Mouse (Mus musculus) liver, embryonic 15.5 days (tissue): ENCODE results near the gene Tcf7l2. TPM values are rescaled to one million over a fixed set of nuclear protein-coding genes. Genes with fewer than 3 reads are reported as not detected.

Experiments used
- ATAC-seq: fragments of 200-750 bp; cut with Nextera tagmentation; 2 replicates; pipeline ENCODE4 v1.8.0; 2017; ENCODE audit warnings: moderate number of reproducible peaks, mild to moderate bottlenecking, moderate library complexity; ENCODE audit not compliant: insufficient read depth
- H3K27ac ChIP-seq: fragments of 300-500 bp; sonication (generic); replicated peaks from 2 replicates; pipeline ENCODE4 v1.5.1; 2015; ENCODE audit warnings: mild to moderate bottlenecking, inconsistent platforms
- H3K27me3 ChIP-seq: fragments of 300-500 bp; sonication (generic); 2 replicates; pipeline ENCODE4 v1.6.1; 2015; ENCODE audit warnings: mild to moderate bottlenecking, inconsistent platforms
- H3K36me3 ChIP-seq: fragments of 300-500 bp; sonication (generic); replicated peaks from 2 replicates; pipeline ENCODE4 v1.6.1; 2015; ENCODE audit warnings: moderate library complexity, mild to moderate bottlenecking, inconsistent platforms
- H3K4me1 ChIP-seq: fragments of 300-500 bp; sonication (generic); replicated peaks from 2 replicates; pipeline ENCODE4 v1.6.1; 2015; ENCODE audit warnings: inconsistent platforms
- H3K4me2 ChIP-seq: fragments of 300-500 bp; sonication (generic); 2 replicates; pipeline ENCODE4 v1.6.1; 2015; ENCODE audit warnings: moderate library complexity, mild to moderate bottlenecking, inconsistent platforms
- H3K4me3 ChIP-seq: fragments of 300-500 bp; sonication (generic); replicated peaks from 2 replicates; pipeline ENCODE4 v1.5.1; 2015; ENCODE audit warnings: mild to moderate bottlenecking, inconsistent platforms
- H3K9ac ChIP-seq: fragments of 300-500 bp; sonication (generic); 2 replicates; pipeline ENCODE4 v1.6.1; 2015; ENCODE audit warnings: moderate library complexity, mild to moderate bottlenecking, inconsistent platforms
- H3K9me3 ChIP-seq: fragments of 300-500 bp; sonication (generic); replicated peaks from 2 replicates; pipeline ENCODE4 v1.6.1; 2016; ENCODE audit warnings: inconsistent platforms
- WGBS: fragments of 180-500 bp; shearing (Covaris S2); methylation state at CpG from one replicate; pipeline ENCODE4 v1.1.7; 2015; ENCODE audit warnings: mixed read lengths; ENCODE audit not compliant: insufficient replicate concordance; 5-methylcytosine and 5-hydroxymethylcytosine counted together
- polyA plus RNA-seq: library from polyadenylated mRNA; unstranded; fragments of >200 nt; fragmentation: Nextera tagmentation; extraction: Ambion mirVana; gene quantifications from 2 replicates; pipeline ENCODE4 v1.2.1, GENCODE M21; 2015

The Tcf7l2 gene
- polyA plus RNA-seq, 1 experiment from 2014 or later: 19.3 TPM

- no peak overlapping the region for H3K4me3 ChIP-seq
Measured at GRCm38 (mm10) chr19:55886536-55886935, 144.9 kb downstream of the Tcf7l2 start.

GRCm38 (mm10) chr19:55891692-55892183 lies 150.1 kb downstream of the Tcf7l2 start:
- H3K27me3 ChIP-seq: peaks cover 57% of the 10 kb centered on the region
- no peak for ATAC-seq

More at GRCm38 (mm10) chr19:55886536-55886935, 144.9 kb downstream of the Tcf7l2 start:
- no peak overlapping the region for H3K27ac ChIP-seq
- 73% methylated on average over 14 of the region's 14 CpGs for WGBS
- H3K27me3 ChIP-seq: peaks cover 16% of the 10 kb centered on the region
- ATAC-seq: no peak
- H3K4me1 ChIP-seq: no peaks in the 10 kb centered on the region
- H3K9me3 ChIP-seq: no peaks in the 10 kb centered on the region
- H3K9ac ChIP-seq: no peak overlapping the region
- no peaks in the 10 kb centered on the region for H3K36me3 ChIP-seq
- no peak overlapping the region for H3K4me2 ChIP-seq

GRCm38 (mm10) chr19:55893557-55893956 lies 151.9 kb downstream of the Tcf7l2 start:
- Histone ChIP-seq H3K36me3 (no peaks in the 10 kb centered on the region), H3K9ac (no peak overlapping the region), H3K4me3 (no peak overlapping the region), H3K4me2 (no peak overlapping the region), H3K4me1 (peaks cover 5% of the 10 kb centered on the region; the same call in 1 of the 2 replicates), H3K27ac (no peak overlapping the region), H3K9me3 (no peaks in the 10 kb centered on the region), H3K27me3 (peaks cover 76% of the 10 kb centered on the region)
- WGBS: 81% methylated on average over 11 of the region's 11 CpGs
- no peak for ATAC-seq

More at GRCm38 (mm10) chr19:55891692-55892183, 150.1 kb downstream of the Tcf7l2 start:
- Histone ChIP-seq H3K4me3 (no peak overlapping the region), H3K4me1 (peaks cover 5% of the 10 kb centered on the region; the same call in 1 of the 2 replicates), H3K9me3 (no peaks in the 10 kb centered on the region), H3K4me2 (no peak overlapping the region), H3K36me3 (no peaks in the 10 kb centered on the region), H3K27ac (no peak overlapping the region), H3K9ac (no peak overlapping the region)
- 67% methylated on average over 9 of the region's 9 CpGs for WGBS

GRCm38 (mm10) chr19:55894396-55894795 lies 152.8 kb downstream of the Tcf7l2 start:
- no peak overlapping the region for H3K9ac ChIP-seq
- no peak overlapping the region for H3K4me3 ChIP-seq
- H3K36me3 ChIP-seq: no peaks in the 10 kb centered on the region
- peaks cover 83% of the 10 kb centered on the region for H3K27me3 ChIP-seq
- H3K27ac ChIP-seq: no peak overlapping the region
- ATAC-seq: no peak
- peaks cover 5% of the 10 kb centered on the region; the same call in 1 of the 2 replicates for H3K4me1 ChIP-seq
- no peak overlapping the region for H3K4me2 ChIP-seq
- H3K9me3 ChIP-seq: no peaks in the 10 kb centered on the region
- 76% methylated on average over 9 of the region's 9 CpGs for WGBS

GRCm38 (mm10) chr19:55895317-55895716 lies 153.7 kb downstream of the Tcf7l2 start:
- H3K36me3 ChIP-seq: no peaks in the 10 kb centered on the region
- no peaks in the 10 kb centered on the region for H3K9me3 ChIP-seq
- no peak overlapping the region for H3K27ac ChIP-seq
- peak overlapping the region; percentile 27 for H3K4me3 ChIP-seq
- peaks cover 5% of the 10 kb centered on the region; the same call in 1 of the 2 replicates for H3K4me1 ChIP-seq
- no peak; the same call in 1 of the 2 replicates for ATAC-seq
- H3K27me3 ChIP-seq: peaks cover 91% of the 10 kb centered on the region
- WGBS: 1% methylated on average over 27 of the region's 27 CpGs
- peak overlapping the region; percentile 20; the same call in 1 of the 2 replicates for H3K9ac ChIP-seq
- peak overlapping the region; percentile 54 for H3K4me2 ChIP-seq

GRCm38 (mm10) chr19:55895807-55896420 lies 154.3 kb downstream of the Tcf7l2 start:
- no peak overlapping the region for H3K27ac ChIP-seq
- no peak for ATAC-seq
- H3K9me3 ChIP-seq: no peaks in the 10 kb centered on the region
- no peak overlapping the region for H3K9ac ChIP-seq
- peaks cover 93% of the 10 kb centered on the region for H3K27me3 ChIP-seq
- H3K4me3 ChIP-seq: no peak overlapping the region
- H3K4me1 ChIP-seq: peaks cover 5% of the 10 kb centered on the region; the same call in 1 of the 2 replicates
- H3K36me3 ChIP-seq: no peaks in the 10 kb centered on the region
- peak overlapping the region; percentile 54; the same call in 1 of the 2 replicates for H3K4me2 ChIP-seq
- WGBS: 28% methylated on average over 4 of the region's 4 CpGs

GRCm38 (mm10) chr19:55896629-55897028 lies 155.0 kb downstream of the Tcf7l2 start:
- Histone ChIP-seq H3K27ac (no peak overlapping the region), H3K4me2 (no peak overlapping the region), H3K4me1 (peaks cover 5% of the 10 kb centered on the region; the same call in 1 of the 2 replicates), H3K9me3 (no peaks in the 10 kb centered on the region), H3K4me3 (no peak overlapping the region), H3K27me3 (peaks cover 87% of the 10 kb centered on the region), H3K9ac (no peak overlapping the region), H3K36me3 (no peaks in the 10 kb centered on the region)
- ATAC-seq: no peak
- WGBS: 31% methylated on average over 10 of the region's 10 CpGs

GRCm38 (mm10) chr19:55902573-55903385 lies 161.2 kb downstream of the Tcf7l2 start:
- Histone ChIP-seq H3K9ac (no peak overlapping the region), H3K9me3 (no peaks in the 10 kb centered on the region), H3K4me2 (no peak overlapping the region), H3K27ac (no peak overlapping the region), H3K27me3 (peaks cover 25% of the 10 kb centered on the region), H3K4me1 (no peaks in the 10 kb centered on the region), H3K4me3 (no peak overlapping the region), H3K36me3 (no peaks in the 10 kb centered on the region)
- no peak for ATAC-seq
- 80% methylated on average over 12 of the region's 12 CpGs for WGBS

GRCm38 (mm10) chr19:55909039-55909438 lies 167.4 kb downstream of the Tcf7l2 start:
- H3K4me3 ChIP-seq: no peak overlapping the region
- no peaks in the 10 kb centered on the region for H3K9me3 ChIP-seq
- WGBS: 70% methylated on average over 7 of the region's 7 CpGs
- H3K4me1 ChIP-seq: peaks cover 9% of the 10 kb centered on the region
- H3K36me3 ChIP-seq: peaks cover 9% of the 10 kb centered on the region
- no peak overlapping the region for H3K4me2 ChIP-seq
- H3K27ac ChIP-seq: no peak overlapping the region
- peak; percentile 56; the same call in 1 of the 2 replicates for ATAC-seq
- H3K27me3 ChIP-seq: no peaks in the 10 kb centered on the region; the same call in 1 of the 2 replicates
- H3K9ac ChIP-seq: no peak overlapping the region

- no peaks in the 10 kb centered on the region; the same call in 1 of the 2 replicates for H3K27me3 ChIP-seq
- no peak for ATAC-seq
- no peak overlapping the region for H3K9ac ChIP-seq
- WGBS: 86% methylated on average over 8 of the region's 8 CpGs
- no peak overlapping the region for H3K27ac ChIP-seq
- H3K9me3 ChIP-seq: no peaks in the 10 kb centered on the region
- peaks cover 14% of the 10 kb centered on the region for H3K4me1 ChIP-seq
- peaks cover 9% of the 10 kb centered on the region for H3K36me3 ChIP-seq
- no peak overlapping the region for H3K4me3 ChIP-seq
- no peak overlapping the region for H3K4me2 ChIP-seq
Measured at GRCm38 (mm10) chr19:55911941-55912340, 170.3 kb downstream of the Tcf7l2 start.

GRCm38 (mm10) chr19:55912813-55913212 lies 171.2 kb downstream of the Tcf7l2 start:
- Histone ChIP-seq H3K9me3 (no peaks in the 10 kb centered on the region), H3K4me2 (no peak overlapping the region), H3K4me3 (no peak overlapping the region), H3K27ac (no peak overlapping the region), H3K27me3 (no peaks in the 10 kb centered on the region; the same call in 1 of the 2 replicates), H3K36me3 (peaks cover 13% of the 10 kb centered on the region), H3K9ac (no peak overlapping the region), H3K4me1 (peaks cover 14% of the 10 kb centered on the region)
- 87% methylated on average over 8 of the region's 8 CpGs for WGBS
- no peak for ATAC-seq
